Mouse (Mus musculus): Measurements from ENCODE around the gene Pmel.
A peak's percentile ranks its signal among the peaks of the same experiment; 100 is the strongest.
"Not testable (repeated sequence)": the region's sequence is repeated elsewhere in the genome, so short reads cannot be mapped to it uniquely, and the experiment has no call there.

Gene Pmel

DNA sequence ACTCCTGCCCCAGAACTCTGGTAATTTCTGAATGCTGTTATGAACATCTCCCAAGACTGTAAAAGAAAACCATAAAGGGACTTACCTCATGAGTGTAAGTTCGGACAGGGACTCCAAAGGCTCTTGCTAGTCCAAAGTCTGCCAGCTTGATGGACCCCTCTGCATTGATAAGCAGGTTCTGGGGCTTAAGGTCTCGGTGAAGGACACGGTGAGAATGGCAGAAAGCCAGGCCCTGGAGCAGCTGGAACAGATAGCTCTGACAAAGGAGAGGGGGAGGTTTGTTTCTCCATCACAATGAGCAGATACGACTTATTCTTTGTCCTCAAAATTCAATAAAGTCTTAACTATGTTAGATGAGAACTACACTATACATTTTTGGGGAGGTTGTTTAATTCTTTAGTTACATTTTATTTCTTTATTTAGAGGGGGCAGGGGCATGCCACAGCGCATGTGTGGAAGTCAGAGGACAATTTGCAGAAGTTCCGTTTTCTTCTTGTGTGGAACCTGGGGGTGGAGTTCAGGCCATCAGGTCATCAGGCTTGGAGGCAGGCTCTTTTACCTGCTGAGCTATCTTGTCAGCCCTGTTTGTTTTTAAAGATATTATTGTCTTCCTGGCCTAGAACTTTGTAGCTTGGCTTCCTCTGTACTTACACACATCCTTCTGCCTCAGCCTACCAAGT lies 1.5 kb upstream of the Pmel start:
- no peak for DNase-seq (ENCODE audit: low read depth)

DNA sequence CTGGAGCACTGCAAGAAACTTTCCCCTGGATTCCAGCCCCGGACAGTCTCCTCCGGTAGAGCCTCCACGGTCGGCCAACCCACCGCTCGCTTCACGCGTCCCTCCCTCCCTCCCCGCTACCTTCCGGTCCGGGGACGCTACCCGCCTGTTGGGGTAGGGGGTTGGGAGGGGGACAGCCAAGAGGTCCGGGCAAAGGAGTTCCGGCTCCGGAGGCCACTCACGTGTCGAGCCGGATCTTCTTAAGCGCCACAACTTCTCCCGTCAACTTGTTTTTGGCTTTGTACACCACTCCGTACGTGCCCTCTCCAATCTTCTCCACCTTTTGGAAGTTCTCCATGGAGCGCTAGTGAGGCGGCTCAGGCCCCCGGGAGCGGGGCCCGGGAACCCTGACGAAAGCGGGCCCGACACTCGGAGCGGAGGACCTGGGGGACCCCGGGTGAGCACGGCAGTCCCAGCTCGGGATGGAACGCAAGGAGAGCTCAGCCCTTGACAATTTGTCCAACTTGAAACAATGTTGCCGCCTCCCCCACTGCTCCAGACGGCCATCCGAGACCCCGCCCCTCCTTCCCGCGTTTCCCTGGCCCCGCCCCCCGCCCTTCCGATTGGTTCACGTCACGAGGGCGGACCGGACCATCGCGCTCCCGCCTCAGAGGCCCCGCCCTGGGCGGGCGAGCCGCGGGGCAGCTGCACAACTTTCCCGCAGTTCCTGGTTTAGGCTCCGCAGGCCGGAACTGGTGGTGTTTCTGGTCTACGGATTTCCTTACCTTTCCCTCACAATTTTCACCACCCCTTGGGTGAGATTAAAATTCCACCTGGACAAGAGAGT lies 709 bp downstream of the Pmel start, which contains the start of gene Cdk2:
Gene Cdk2, minus strand, starts transcription at position 541 of the 826 bp plus-strand sequence.
- DNase-seq (ENCODE audit: low read depth), result peak; percentile 95

- DNase-seq (ENCODE audit: low read depth), result no peak
Measured at GRCm38 (mm10) chr10:128705317-128705693, 1.3 kb downstream of the Pmel start.

GRCm38 (mm10) chr10:128711318-128711717 lies 7.3 kb downstream of the Pmel start:
- DNase-seq (ENCODE audit: low read depth), result not testable (repeated sequence)

GRCm38 (mm10) chr10:128715559-128716537 lies 11.9 kb downstream of the Pmel start:
- peak; percentile 88 for DNase-seq (ENCODE audit: low read depth)

GRCm38 (mm10) chr10:128725466-128725865 lies 21.5 kb downstream of the Pmel start:
- not testable (repeated sequence) for DNase-seq (ENCODE audit: low read depth)

GRCm38 (mm10) chr10:128728059-128728458 lies 24.1 kb downstream of the Pmel start:
- no peak for DNase-seq (ENCODE audit: low read depth)

DNA sequence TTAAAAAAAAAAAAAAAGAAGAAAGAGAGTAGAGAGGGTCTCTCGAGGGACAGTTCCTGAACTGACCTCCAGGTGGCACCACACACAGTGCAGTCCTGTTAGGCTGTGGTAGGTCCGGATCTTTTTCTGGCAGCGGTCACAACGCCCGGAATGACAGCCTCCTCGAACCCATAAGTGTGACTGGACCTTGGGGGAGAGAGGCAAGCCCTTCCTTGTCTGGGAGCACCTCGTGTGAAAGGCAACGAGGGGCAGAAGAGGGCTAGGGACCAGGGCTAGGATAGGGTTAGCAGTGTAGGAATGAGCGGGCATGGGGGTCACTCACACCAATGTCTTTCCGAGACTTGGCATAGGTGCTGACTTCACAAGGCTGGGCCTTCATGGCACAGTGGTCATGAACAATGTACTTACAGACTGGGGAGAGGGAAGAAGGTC lies 27.0 kb downstream of the Pmel start:
- DNase-seq (ENCODE audit: low read depth), result peak; percentile 80

DNA sequence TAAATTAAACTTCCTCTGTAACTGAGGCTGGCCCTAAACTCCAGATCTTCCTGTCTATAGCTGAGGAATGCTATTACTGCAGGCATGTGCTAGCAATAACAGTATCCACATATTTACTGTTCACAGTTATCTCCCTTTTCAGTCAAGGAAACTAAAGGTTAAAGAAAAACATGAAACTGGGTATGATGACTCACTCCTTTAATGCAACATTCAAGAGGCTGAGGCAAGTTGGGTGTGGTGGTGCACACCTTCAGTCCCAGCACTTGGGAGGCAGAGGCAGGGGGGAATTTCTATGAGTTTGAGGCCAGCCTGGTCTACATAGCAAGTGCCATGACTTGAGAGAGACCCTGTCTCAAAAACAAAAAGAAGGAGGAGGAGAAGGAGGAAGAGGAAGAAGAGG lies 28.0 kb downstream of the Pmel start:
- DNase-seq (ENCODE audit: low read depth), result no peak

DNA sequence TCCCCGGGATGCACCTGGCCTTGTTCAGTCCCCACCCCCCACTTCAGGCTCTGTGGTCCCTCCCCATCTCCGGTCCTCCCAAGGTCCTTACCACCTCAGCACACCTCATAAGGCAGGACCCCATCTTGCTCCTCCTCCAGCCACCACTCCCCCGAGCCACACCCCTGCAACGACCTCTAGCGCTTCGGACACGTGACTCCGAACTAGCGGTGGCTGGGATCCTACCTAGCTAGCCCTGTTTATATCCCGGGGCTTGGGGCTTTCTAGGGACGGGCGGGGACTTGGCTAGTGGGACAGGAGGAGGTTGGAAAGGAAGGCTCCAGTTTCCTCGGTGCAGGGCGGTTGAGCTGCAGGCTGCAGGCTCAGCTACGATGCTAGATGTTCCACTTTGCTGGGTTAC lies 33.4 kb downstream of the Pmel start:
- no peak for DNase-seq (ENCODE audit: low read depth)

GRCm38 (mm10) chr10:128740296-128740695 lies 36.3 kb downstream of the Pmel start:
- DNase-seq (ENCODE audit: low read depth), result peak; percentile 43

GRCm38 (mm10) chr10:128742616-128743015 lies 38.6 kb downstream of the Pmel start:
- no peak for DNase-seq (ENCODE audit: low read depth)

GRCm38 (mm10) chr10:128743235-128743634 lies 39.2 kb downstream of the Pmel start:
- DNase-seq (ENCODE audit: low read depth), result peak; percentile 61

DNA sequence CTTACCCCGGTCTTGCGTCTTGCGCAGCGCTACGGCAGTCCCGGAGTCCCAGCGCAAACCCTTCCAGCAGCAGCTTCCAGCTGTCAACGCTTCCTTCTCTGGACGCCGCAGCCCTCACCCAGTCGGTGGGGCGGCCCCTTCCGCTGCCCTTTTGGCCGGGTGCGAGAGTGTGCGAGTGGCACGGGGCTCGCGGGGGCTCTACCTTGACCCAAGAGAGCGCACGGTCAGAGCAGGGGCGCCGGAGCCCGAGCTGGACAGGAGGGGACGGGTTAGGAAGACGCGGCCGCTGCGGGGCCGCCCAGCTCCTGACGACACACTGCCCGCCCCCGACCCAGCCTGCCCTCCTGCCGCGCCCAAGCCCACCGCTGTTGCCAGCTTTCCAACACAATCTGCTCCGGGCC lies 39.8 kb downstream of the Pmel start:
- peak; percentile 68 for DNase-seq (ENCODE audit: low read depth)

DNA sequence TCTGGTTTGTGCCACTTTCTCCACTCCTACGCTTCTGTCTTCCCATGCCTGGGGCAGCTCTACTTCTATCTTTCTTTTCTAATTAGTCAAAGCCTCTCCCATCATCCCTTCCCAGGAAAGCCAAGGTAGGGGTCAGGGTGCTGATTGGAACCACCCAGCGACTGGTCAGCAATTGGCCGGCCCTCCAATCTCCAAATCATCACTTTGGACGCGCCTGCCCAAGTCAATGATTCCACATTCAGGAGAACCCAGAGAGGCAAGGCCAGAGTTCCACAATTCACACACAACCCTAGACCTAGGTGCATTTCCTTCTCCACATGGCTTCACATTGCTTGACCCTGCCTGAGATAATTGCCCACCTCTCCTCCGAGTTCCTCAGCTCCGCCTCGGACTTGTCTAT lies 40.2 kb downstream of the Pmel start:
- DNase-seq (ENCODE audit: low read depth), result no peak

DNA sequence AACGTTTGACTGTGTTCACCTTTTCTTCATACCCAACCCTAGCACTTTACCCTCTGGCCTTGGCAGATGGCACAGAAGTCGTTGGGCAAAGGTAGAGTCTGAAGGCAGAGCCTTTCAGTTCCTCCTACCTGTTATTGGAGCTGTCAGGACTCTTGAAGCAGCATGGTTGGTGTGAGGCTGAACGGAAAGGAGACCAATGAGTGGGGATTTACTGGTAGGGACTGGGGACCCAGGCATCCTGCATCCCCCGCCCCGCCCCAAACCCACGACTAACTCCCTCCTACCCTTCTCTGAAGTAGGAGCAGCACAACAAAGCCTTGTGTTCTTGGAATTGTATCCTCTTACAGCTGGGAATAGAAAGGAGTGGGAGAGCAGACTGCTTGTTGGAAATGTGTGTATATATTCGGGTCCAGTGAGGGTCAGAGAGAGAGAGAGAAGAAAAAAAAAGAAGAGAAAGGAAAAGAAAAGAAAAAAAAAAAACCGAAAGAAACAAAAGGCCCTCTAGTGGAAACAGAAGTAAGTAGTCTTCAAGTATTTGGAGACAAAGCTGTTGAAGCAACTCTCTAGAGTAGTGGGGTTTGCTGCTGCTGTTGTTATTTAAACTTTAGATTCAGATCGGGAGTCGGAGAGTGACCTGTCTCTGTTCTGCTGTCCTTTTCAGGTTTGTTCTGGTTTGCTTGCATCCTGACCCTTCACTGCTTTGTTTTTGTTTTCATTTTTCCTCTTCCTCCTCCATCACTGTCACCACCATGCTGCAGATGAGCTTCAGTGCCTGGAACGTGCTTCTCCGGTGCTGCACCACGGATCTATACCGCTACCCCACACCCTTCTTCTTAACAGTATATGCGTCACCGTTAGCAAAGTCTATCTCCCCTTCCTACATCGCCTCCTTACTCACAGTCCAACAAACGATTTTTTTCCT lies 40.9 kb downstream of the Pmel start, which contains the start of gene Dgka:
Gene Dgka, minus strand, starts transcription at position 176 of the 922 bp plus-strand sequence.
- DNase-seq (ENCODE audit: low read depth), result peak; percentile 90

DNA sequence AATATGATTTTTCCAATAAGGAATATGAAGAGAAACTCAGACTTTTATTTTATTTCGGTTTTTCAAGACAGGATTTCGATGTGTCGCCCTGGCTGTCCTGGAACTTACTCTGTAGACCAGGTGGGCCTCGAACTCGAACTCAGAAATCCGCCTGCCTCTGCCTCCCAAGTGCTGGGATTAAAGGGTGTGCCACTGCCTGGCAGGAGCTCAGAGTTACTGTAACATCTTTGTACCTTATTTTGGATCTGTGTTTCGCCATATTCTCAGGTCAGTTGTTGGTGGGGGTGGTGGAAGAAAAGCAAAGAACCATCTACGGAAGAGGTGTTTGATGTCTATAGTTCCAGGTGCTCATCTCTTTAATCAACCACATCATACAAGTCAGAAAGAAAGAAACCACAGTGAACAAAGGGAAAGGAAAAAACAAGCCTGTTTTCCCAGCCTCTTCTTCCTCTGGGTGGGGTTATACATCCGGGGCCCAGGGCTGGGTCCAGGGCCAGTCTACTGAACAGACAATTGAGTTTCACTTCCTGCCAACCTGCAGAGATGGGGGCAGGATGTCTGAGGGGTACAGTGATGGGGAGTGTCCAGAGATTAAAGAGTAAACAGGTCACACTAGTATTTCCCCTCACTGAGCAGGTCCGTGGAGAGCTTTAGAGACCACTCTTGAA lies 42.1 kb downstream of the Pmel start:
- peak; percentile 91 for DNase-seq (ENCODE audit: low read depth)

DNA sequence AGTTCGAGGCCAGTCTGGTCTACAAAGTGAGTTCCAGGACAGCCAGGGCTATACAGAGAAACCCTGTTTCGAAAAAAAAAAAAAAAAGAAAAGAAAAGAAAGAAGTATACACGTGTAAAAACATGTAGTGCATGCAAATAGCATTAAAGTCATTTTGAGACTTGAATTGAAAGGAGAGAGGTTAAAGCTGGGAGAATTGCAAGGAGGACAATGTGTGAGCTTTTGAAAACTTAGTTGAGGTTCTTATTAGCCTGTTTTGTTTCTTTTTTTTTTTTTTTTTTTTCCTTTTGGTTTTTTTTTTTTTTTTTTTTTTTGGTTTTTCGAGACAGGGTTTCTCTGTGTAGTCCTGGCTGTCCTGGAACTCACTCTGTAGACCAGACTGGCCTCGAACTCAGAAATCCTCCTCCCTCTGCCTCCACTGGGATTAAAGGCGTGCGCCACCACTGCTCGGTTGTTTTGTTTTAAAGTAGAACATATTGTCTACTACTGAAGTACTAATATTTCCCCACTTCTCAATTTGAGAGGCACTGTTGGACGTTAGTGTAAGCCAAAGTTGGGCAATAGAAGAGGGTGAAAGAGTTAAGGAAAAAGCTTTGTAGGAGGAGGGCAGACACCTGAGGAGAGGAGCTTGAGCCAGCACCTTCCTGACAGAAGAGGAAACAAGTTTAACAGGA lies 43.1 kb downstream of the Pmel start:
- peak; percentile 69 for DNase-seq (ENCODE audit: low read depth)

- peak; percentile 88 for DNase-seq (ENCODE audit: low read depth)
Measured at GRCm38 (mm10) chr10:128747646-128748251, 43.8 kb downstream of the Pmel start, which contains the start of gene Pym1. TSS of gene Pym1 (plus strand) at chr10:128747889.

Measured in induced T-regulatory cell, adult 2 months (primary cell).